Mouse (Mus musculus) liver, embryonic 13.5 days (tissue): ENCODE results near the gene Xpr1. TPM values are rescaled to one million over a fixed set of nuclear protein-coding genes. Genes with fewer than 3 reads are reported as not detected.

Experiments
- ATAC-seq: fragments of 200-750 bp; cut with Nextera tagmentation; 2 replicates; pipeline ENCODE4 v1.8.0; 2017; ENCODE audit warnings: low read depth, mild to moderate bottlenecking, moderate number of reproducible peaks, moderate library complexity
- DNase-seq: peaks from one replicate; pipeline ENCODE4 v3.0.0; 2022
- H3K27ac ChIP-seq: fragments of 300-500 bp; sonication (generic); 2 replicates; pipeline ENCODE4 v1.5.1; 2015; ENCODE audit warnings: moderate library complexity, mild to moderate bottlenecking, inconsistent platforms
- H3K27me3 ChIP-seq: fragments of 300-500 bp; sonication (generic); 2 replicates; pipeline ENCODE4 v1.6.1; 2015; ENCODE audit warnings: mild to moderate bottlenecking, inconsistent platforms
- H3K36me3 ChIP-seq: fragments of 300-500 bp; sonication (generic); 2 replicates; pipeline ENCODE4 v1.6.1; 2015; ENCODE audit warnings: mild to moderate bottlenecking, inconsistent platforms
- H3K4me1 ChIP-seq: fragments of 300-500 bp; sonication (generic); replicated peaks from 2 replicates; pipeline ENCODE4 v1.6.1; 2015; ENCODE audit warnings: inconsistent platforms
- H3K4me2 ChIP-seq: fragments of 300-500 bp; sonication (generic); 2 replicates; pipeline ENCODE4 v1.6.1; 2015; ENCODE audit warnings: inconsistent platforms, mild to moderate bottlenecking, moderate library complexity
- H3K4me3 ChIP-seq: fragments of 300-500 bp; sonication (generic); replicated peaks from 2 replicates; pipeline ENCODE4 v1.5.1; 2015; ENCODE audit warnings: mild to moderate bottlenecking, inconsistent platforms
- H3K9ac ChIP-seq: fragments of 300-500 bp; sonication (generic); 2 replicates; pipeline ENCODE4 v1.6.1; 2015; ENCODE audit warnings: mild to moderate bottlenecking, inconsistent platforms
- H3K9me3 ChIP-seq: fragments of 300-500 bp; sonication (generic); replicated peaks from 2 replicates; pipeline ENCODE4 v1.6.1; 2016; ENCODE audit warnings: inconsistent platforms
- WGBS: fragments of 180-500 bp; shearing (Covaris S2); methylation state at CpG from one replicate; pipeline ENCODE4 v1.1.7; 2015; ENCODE audit not compliant: insufficient replicate concordance; 5-methylcytosine and 5-hydroxymethylcytosine counted together
- polyA plus RNA-seq: library from polyadenylated mRNA; unstranded; fragments of >200 nt; fragmentation: Nextera tagmentation; extraction: Ambion mirVana; gene quantifications from 2 replicates; pipeline ENCODE4 v1.2.1, GENCODE M21; 2015

The Xpr1 gene
- polyA plus RNA-seq, 1 experiment from 2014 or later: 4.3 TPM

GRCm38 (mm10) chr1:155400056-155400455 is 17.2 kb downstream of the Xpr1 start:
- no peak overlapping the region for H3K4me2 ChIP-seq
- no peak overlapping the region for H3K27ac ChIP-seq
- H3K36me3 ChIP-seq: peaks cover 5% of the 10 kb centered on the region
- DNase-seq (no peak), ATAC-seq (no peak)
- no peak overlapping the region for H3K9ac ChIP-seq
- peaks cover 10% of the 10 kb centered on the region for H3K4me1 ChIP-seq
- peaks cover 4% of the 10 kb centered on the region for H3K9me3 ChIP-seq
- WGBS: 52% methylated on average over 4 of the region's 4 CpGs
- H3K27me3 ChIP-seq: no peaks in the 10 kb centered on the region
- no peak overlapping the region for H3K4me3 ChIP-seq

DNA sequence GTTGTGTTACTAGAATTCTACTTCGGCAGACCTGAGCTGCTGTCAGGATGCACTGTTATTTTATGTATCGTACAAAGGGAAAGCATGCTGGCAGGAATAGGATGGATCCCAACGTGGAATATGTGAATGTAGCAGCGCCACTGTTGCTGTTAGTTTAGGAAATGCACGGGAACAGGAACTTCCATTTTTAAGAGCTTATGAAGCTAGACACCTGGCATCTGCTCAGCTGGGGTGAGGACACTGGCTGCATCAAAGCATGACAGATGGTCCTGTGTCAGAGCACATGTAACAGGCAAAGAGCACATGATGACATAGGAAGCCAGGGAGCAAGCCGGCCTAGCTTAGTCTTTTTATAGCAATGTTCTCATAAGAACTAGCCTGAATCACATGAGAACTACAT is 22.4 kb downstream of the Xpr1 start:
- no peak overlapping the region for H3K4me3 ChIP-seq
- 76% methylated on average over 6 of the region's 6 CpGs for WGBS
- no peaks in the 10 kb centered on the region for H3K36me3 ChIP-seq
- no peak overlapping the region for H3K4me2 ChIP-seq
- peaks cover 23% of the 10 kb centered on the region for H3K4me1 ChIP-seq
- no peak overlapping the region for H3K9ac ChIP-seq
- H3K27me3 ChIP-seq: no peaks in the 10 kb centered on the region
- no peak for ATAC-seq
- H3K9me3 ChIP-seq: no peaks in the 10 kb centered on the region
- H3K27ac ChIP-seq: no peak overlapping the region
- DNase-seq: no peak

DNA sequence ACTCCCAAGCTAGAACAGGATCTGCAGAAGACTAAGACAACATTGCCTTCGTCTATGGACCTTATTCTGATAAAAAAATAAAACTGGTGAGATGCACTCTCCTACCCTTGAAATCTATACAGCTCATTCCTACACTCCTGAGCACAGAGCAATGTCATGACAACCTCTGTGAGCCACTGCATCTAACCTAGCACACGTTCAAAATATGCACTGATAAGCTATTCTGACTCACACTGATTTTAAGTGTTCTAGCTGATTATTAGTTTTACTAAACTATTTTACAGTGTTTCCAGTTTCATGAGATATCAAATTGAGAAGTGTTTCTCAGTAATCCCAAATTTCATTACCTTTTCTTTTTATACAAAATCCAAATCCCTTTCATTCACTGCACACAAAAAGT is 23.2 kb downstream of the Xpr1 start:
- no peaks in the 10 kb centered on the region for H3K9me3 ChIP-seq
- H3K9ac ChIP-seq: no peak overlapping the region
- H3K27ac ChIP-seq: no peak overlapping the region
- 29% methylated on average over 2 of the region's 2 CpGs for WGBS
- H3K4me1 ChIP-seq: peaks cover 21% of the 10 kb centered on the region; the same call in 1 of the 2 replicates
- no peaks in the 10 kb centered on the region for H3K36me3 ChIP-seq
- no peaks in the 10 kb centered on the region for H3K27me3 ChIP-seq
- H3K4me2 ChIP-seq: no peak overlapping the region
- ATAC-seq (no peak), DNase-seq (no peak)
- H3K4me3 ChIP-seq: no peak overlapping the region

- whole genome bisulfite sequencing: 67% methylated on average over 7 of the region's 7 CpGs
- H3K4me1 ChIP-seq: peaks cover 30% of the 10 kb centered on the region
- H3K36me3 ChIP-seq: no peaks in the 10 kb centered on the region
- ATAC-seq (no peak), DNase-seq (no peak)
- H3K27me3 ChIP-seq: no peaks in the 10 kb centered on the region
- no peak overlapping the region for H3K9ac ChIP-seq
- no peak overlapping the region for H3K4me3 ChIP-seq
- no peak overlapping the region for H3K4me2 ChIP-seq
- no peaks in the 10 kb centered on the region for H3K9me3 ChIP-seq
- H3K27ac ChIP-seq: no peak overlapping the region
Observed at GRCm38 (mm10) chr1:155392825-155393224, 24.4 kb downstream of the Xpr1 start.

GRCm38 (mm10) chr1:155391537-155391936 is 25.7 kb downstream of the Xpr1 start:
- no peak for DNase-seq
- H3K4me1 ChIP-seq: peaks cover 31% of the 10 kb centered on the region
- no peak overlapping the region for H3K4me3 ChIP-seq
- no peaks in the 10 kb centered on the region for H3K9me3 ChIP-seq
- H3K4me2 ChIP-seq: no peak overlapping the region
- 56% methylated on average over 4 of the region's 4 CpGs for WGBS
- ATAC-seq: no peak
- no peak overlapping the region for H3K9ac ChIP-seq
- no peaks in the 10 kb centered on the region for H3K27me3 ChIP-seq
- H3K36me3 ChIP-seq: no peaks in the 10 kb centered on the region
- H3K27ac ChIP-seq: no peak overlapping the region

GRCm38 (mm10) chr1:155388418-155388817 is 28.8 kb downstream of the Xpr1 start:
- Histone ChIP-seq H3K27me3 (no peaks in the 10 kb centered on the region), H3K36me3 (no peaks in the 10 kb centered on the region), H3K9ac (no peak overlapping the region), H3K27ac (no peak overlapping the region), H3K4me1 (peaks cover 42% of the 10 kb centered on the region), H3K4me2 (no peak overlapping the region), H3K9me3 (no peaks in the 10 kb centered on the region), H3K4me3 (no peak overlapping the region)
- ATAC-seq: peak; percentile 61
- DNase-seq: no peak
- 74% methylated on average over 1 of the region's 1 CpGs for whole genome bisulfite sequencing

- ATAC-seq (no peak), DNase-seq (no peak)
- 82% methylated on average over 4 of the region's 4 CpGs for WGBS
- Histone ChIP-seq H3K4me2 (no peak overlapping the region), H3K9me3 (no peaks in the 10 kb centered on the region), H3K4me1 (peaks cover 46% of the 10 kb centered on the region), H3K27me3 (no peaks in the 10 kb centered on the region), H3K27ac (no peak overlapping the region), H3K36me3 (no peaks in the 10 kb centered on the region), H3K9ac (no peak overlapping the region), H3K4me3 (no peak overlapping the region)
Observed at GRCm38 (mm10) chr1:155386551-155386950, 30.7 kb downstream of the Xpr1 start.

GRCm38 (mm10) chr1:155383319-155384302 is 33.6 kb downstream of the Xpr1 start:
- Histone ChIP-seq H3K9ac (no peak overlapping the region), H3K4me3 (no peak overlapping the region), H3K27ac (peak overlapping the region; percentile 53), H3K9me3 (no peaks in the 10 kb centered on the region), H3K27me3 (no peaks in the 10 kb centered on the region), H3K4me2 (no peak overlapping the region), H3K4me1 (peaks cover 34% of the 10 kb centered on the region), H3K36me3 (no peaks in the 10 kb centered on the region)
- DNase-seq (peak; percentile 27), ATAC-seq (peak; percentile 82)
- 83% methylated on average over 8 of the region's 8 CpGs for WGBS

GRCm38 (mm10) chr1:155381931-155382330 is 35.3 kb downstream of the Xpr1 start:
- 42% methylated on average over 1 of the region's 1 CpGs for WGBS
- H3K9ac ChIP-seq: no peak overlapping the region
- DNase-seq (no peak), ATAC-seq (0 out of 2 replicates have a peak, but pooled peaks have one; percentile 45)
- no peak overlapping the region for H3K27ac ChIP-seq
- no peak overlapping the region for H3K4me3 ChIP-seq
- no peaks in the 10 kb centered on the region for H3K36me3 ChIP-seq
- H3K4me1 ChIP-seq: peaks cover 28% of the 10 kb centered on the region
- H3K27me3 ChIP-seq: no peaks in the 10 kb centered on the region
- no peaks in the 10 kb centered on the region for H3K9me3 ChIP-seq
- no peak overlapping the region for H3K4me2 ChIP-seq

- H3K4me1 ChIP-seq: peaks cover 21% of the 10 kb centered on the region
- 97% methylated on average over 1 of the region's 1 CpGs for WGBS
- DNase-seq (no peak), ATAC-seq (peak; percentile 42; the same call in 1 of the 2 replicates)
- H3K36me3 ChIP-seq: no peaks in the 10 kb centered on the region
- H3K27ac ChIP-seq: no peak overlapping the region
- H3K4me3 ChIP-seq: no peak overlapping the region
- H3K9me3 ChIP-seq: no peaks in the 10 kb centered on the region
- no peak overlapping the region for H3K4me2 ChIP-seq
- no peak overlapping the region for H3K9ac ChIP-seq
- H3K27me3 ChIP-seq: no peaks in the 10 kb centered on the region
Observed at GRCm38 (mm10) chr1:155379289-155379688, 37.9 kb downstream of the Xpr1 start.

GRCm38 (mm10) chr1:155372821-155373220 is 44.4 kb downstream of the Xpr1 start:
- no peaks in the 10 kb centered on the region for H3K9me3 ChIP-seq
- no peaks in the 10 kb centered on the region for H3K27me3 ChIP-seq
- no peak overlapping the region for H3K4me2 ChIP-seq
- no peak overlapping the region for H3K9ac ChIP-seq
- H3K36me3 ChIP-seq: no peaks in the 10 kb centered on the region
- H3K4me3 ChIP-seq: no peak overlapping the region
- ATAC-seq: no peak
- H3K4me1 ChIP-seq: peaks cover 2% of the 10 kb centered on the region; the same call in 1 of the 2 replicates
- DNase-seq: no peak
- 81% methylated on average over 1 of the region's 1 CpGs for WGBS
- H3K27ac ChIP-seq: no peak overlapping the region
